Mouse (Mus musculus) heart, embryonic 13.5 days (tissue): Measurements from ENCODE around the gene Calm5. TPM values are rescaled to one million over a fixed set of nuclear protein-coding genes. Genes with fewer than 3 reads are reported as not detected.
"Not testable (repeated sequence)": the region's sequence is repeated elsewhere in the genome, so short reads cannot be mapped to it uniquely, and the experiment has no call there.

Source experiments
- ATAC-seq: fragments of 200-750 bp; cut with Nextera tagmentation; 2 replicates; pipeline ENCODE4 v1.8.0; 2017; ENCODE audit warnings: moderate TSS enrichment; ENCODE audit not compliant: insufficient number of reproducible peaks, low FRiP score, low TSS enrichment; ENCODE audit errors: extremely low read depth
- H3K27ac ChIP-seq: fragments of 300-500 bp; sonication (generic); replicated peaks from 2 replicates; pipeline ENCODE4 v1.5.1; 2015; ENCODE audit warnings: moderate library complexity, mild to moderate bottlenecking, inconsistent platforms
- H3K27me3 ChIP-seq: fragments of 300-500 bp; sonication (generic); replicated peaks from 2 replicates; pipeline ENCODE4 v1.6.1; 2015; ENCODE audit warnings: mild to moderate bottlenecking, inconsistent platforms
- H3K36me3 ChIP-seq: fragments of 300-500 bp; sonication (generic); 2 replicates; pipeline ENCODE4 v1.6.1; 2015; ENCODE audit warnings: mild to moderate bottlenecking, inconsistent platforms
- H3K4me1 ChIP-seq: fragments of 300-500 bp; sonication (generic); 2 replicates; pipeline ENCODE4 v1.6.1; 2015; ENCODE audit warnings: inconsistent platforms
- H3K4me2 ChIP-seq: fragments of 300-500 bp; sonication (generic); 2 replicates; pipeline ENCODE4 v1.6.1; 2015; ENCODE audit warnings: inconsistent platforms, mild to moderate bottlenecking, moderate library complexity
- H3K4me3 ChIP-seq: fragments of 300-500 bp; sonication (generic); 2 replicates; pipeline ENCODE4 v1.5.1; 2015; ENCODE audit warnings: moderate library complexity, mild to moderate bottlenecking, inconsistent platforms
- H3K9ac ChIP-seq: fragments of 300-500 bp; sonication (generic); 2 replicates; pipeline ENCODE4 v1.6.1; 2015; ENCODE audit warnings: inconsistent platforms, mild to moderate bottlenecking, moderate library complexity
- H3K9me3 ChIP-seq: fragments of 300-500 bp; sonication (generic); 2 replicates; pipeline ENCODE4 v1.6.1; 2016; ENCODE audit warnings: inconsistent platforms
- WGBS: fragments of 180-500 bp; shearing (Covaris S2); methylation state at CpG from one replicate; pipeline ENCODE4 v1.1.7; 2015; ENCODE audit warnings: mixed read lengths; 5-methylcytosine and 5-hydroxymethylcytosine counted together
- polyA plus RNA-seq: library from polyadenylated mRNA; unstranded; fragments of >200 nt; fragmentation: Nextera tagmentation; extraction: Ambion mirVana; gene quantifications from 2 replicates; pipeline ENCODE4 v1.2.1, GENCODE M21; 2015

Gene Calm5
- polyA plus RNA-seq, 1 experiment from 2014 or later = not detected

DNA sequence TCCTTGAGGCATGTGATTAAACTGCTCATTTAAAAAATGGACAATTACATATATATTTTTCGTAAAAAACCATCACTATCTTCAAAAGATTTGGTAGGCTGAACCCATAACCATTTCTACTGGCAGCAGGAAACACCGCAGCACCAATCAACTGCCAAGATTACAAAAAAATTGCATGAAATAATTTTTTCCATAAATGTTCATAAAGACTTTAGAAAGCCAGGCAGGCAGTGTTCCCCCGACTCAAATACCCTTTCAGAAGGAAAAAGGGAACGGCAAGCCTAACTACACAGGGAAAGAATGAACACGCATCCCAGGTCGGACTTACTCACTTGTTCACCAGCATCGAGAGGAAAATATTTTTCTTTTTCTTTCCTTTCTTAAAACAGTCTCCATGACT lies 38.6 kb downstream of the Calm5 start:
- ATAC-seq = no peak
- Histone ChIP-seq H3K27ac (peak overlapping the region; percentile 36; the same call in 1 of the 2 replicates), H3K9me3 (no peaks in the 10 kb centered on the region), H3K4me1 (peaks cover 33% of the 10 kb centered on the region), H3K4me3 (peak overlapping the region; percentile 79), H3K9ac (peak overlapping the region; percentile 89), H3K36me3 (peaks cover 16% of the 10 kb centered on the region), H3K27me3 (no peaks in the 10 kb centered on the region), H3K4me2 (peak overlapping the region; percentile 77)
- WGBS = 9% methylated on average over 7 of the region's 7 CpGs

GRCm38 (mm10) chr13:3893126-3893734 lies 39.3 kb downstream of the Calm5 start:
- Histone ChIP-seq H3K4me1 (peaks cover 33% of the 10 kb centered on the region), H3K9ac (peak overlapping the region; percentile 89), H3K36me3 (peaks cover 10% of the 10 kb centered on the region), H3K4me2 (peak overlapping the region; percentile 77), H3K4me3 (peak overlapping the region; percentile 79), H3K27me3 (no peaks in the 10 kb centered on the region), H3K9me3 (no peaks in the 10 kb centered on the region), H3K27ac (peak overlapping the region; percentile 89)
- peak; percentile 99 for ATAC-seq
- under 1% methylated on average over 35 of the region's 35 CpGs for WGBS

GRCm38 (mm10) chr13:3894549-3894948 lies 40.6 kb downstream of the Calm5 start:
- Histone ChIP-seq H3K4me3 (no peak overlapping the region), H3K9ac (no peak overlapping the region), H3K4me1 (peaks cover 28% of the 10 kb centered on the region), H3K9me3 (no peaks in the 10 kb centered on the region), H3K27me3 (no peaks in the 10 kb centered on the region), H3K36me3 (0 out of 2 replicates have a peak, but pooled peaks cover 6% of the 10 kb centered on the region), H3K27ac (no peak overlapping the region), H3K4me2 (no peak overlapping the region)
- WGBS = 72% methylated on average over 8 of the region's 8 CpGs
- ATAC-seq = no peak

DNA sequence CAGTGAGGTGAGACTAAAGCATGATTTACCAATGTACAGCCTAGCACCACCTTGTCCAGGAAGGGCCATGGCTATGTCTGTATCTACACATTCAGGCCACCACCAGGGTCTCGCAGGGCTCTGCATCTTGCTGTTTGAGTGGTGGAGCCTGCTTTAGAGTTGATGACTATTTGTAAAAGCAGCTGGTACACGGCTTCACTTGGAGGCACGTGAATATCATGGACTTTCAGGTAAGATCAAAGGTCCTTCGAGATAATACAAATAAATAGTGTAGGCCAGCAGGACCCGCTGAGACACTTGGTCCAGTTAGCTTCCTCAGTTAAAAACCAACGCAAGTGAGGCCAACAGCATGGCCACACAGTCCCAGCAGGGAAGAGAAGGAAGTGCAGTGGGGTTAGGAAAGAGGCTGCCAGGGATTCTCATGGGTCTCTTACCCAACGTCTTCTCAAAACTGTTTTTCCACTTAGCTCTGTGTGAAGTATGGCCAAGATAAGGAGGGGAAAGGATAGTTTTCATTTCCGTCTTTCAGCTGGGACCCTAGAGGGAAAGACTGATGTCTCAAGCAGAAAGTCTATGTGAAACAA lies 41.5 kb downstream of the Calm5 start:
- Histone ChIP-seq H3K27ac (no peak overlapping the region), H3K4me2 (no peak overlapping the region), H3K4me1 (peaks cover 21% of the 10 kb centered on the region), H3K4me3 (no peak overlapping the region), H3K27me3 (no peaks in the 10 kb centered on the region), H3K36me3 (0 out of 2 replicates have a peak, but pooled peaks cover 8% of the 10 kb centered on the region), H3K9ac (no peak overlapping the region), H3K9me3 (no peaks in the 10 kb centered on the region)
- no peak for ATAC-seq
- WGBS = 71% methylated on average over 8 of the region's 8 CpGs

GRCm38 (mm10) chr13:3896032-3896431 lies 42.1 kb downstream of the Calm5 start:
- 82% methylated on average over 6 of the region's 6 CpGs for WGBS
- H3K4me1 ChIP-seq = peaks cover 21% of the 10 kb centered on the region
- ATAC-seq = no peak
- no peak overlapping the region for H3K9ac ChIP-seq
- no peaks in the 10 kb centered on the region for H3K27me3 ChIP-seq
- no peak overlapping the region for H3K4me2 ChIP-seq
- no peak overlapping the region for H3K4me3 ChIP-seq
- no peak overlapping the region for H3K27ac ChIP-seq
- 0 out of 2 replicates have a peak, but pooled peaks cover 9% of the 10 kb centered on the region for H3K36me3 ChIP-seq
- no peaks in the 10 kb centered on the region for H3K9me3 ChIP-seq

GRCm38 (mm10) chr13:3896913-3897312 lies 42.9 kb downstream of the Calm5 start:
- no peaks in the 10 kb centered on the region for H3K9me3 ChIP-seq
- 0 out of 2 replicates have a peak, but pooled peaks cover 9% of the 10 kb centered on the region for H3K36me3 ChIP-seq
- no peak overlapping the region for H3K9ac ChIP-seq
- H3K27ac ChIP-seq = no peak overlapping the region
- H3K4me1 ChIP-seq = peaks cover 14% of the 10 kb centered on the region
- WGBS = 34% methylated on average over 5 of the region's 5 CpGs
- no peak overlapping the region for H3K4me3 ChIP-seq
- ATAC-seq = no peak
- H3K27me3 ChIP-seq = no peaks in the 10 kb centered on the region
- no peak overlapping the region for H3K4me2 ChIP-seq

- not testable (repeated sequence) for H3K4me2 ChIP-seq, H3K27ac ChIP-seq, H3K9me3 ChIP-seq, H3K4me1 ChIP-seq, H3K27me3 ChIP-seq, H3K4me3 ChIP-seq, H3K9ac ChIP-seq, ATAC-seq
- 88% methylated on average over 5 of the region's 5 CpGs for WGBS
- H3K36me3 ChIP-seq = peaks cover 13% of the 10 kb centered on the region
These were observed 44.2 kb downstream of the Calm5 start for GRCm38 (mm10) chr13:3898202-3898601.

- H3K27ac ChIP-seq = no peak overlapping the region
These were observed 45.3 kb downstream of the Calm5 start for GRCm38 (mm10) chr13:3899301-3899700.

More at GRCm38 (mm10) chr13:3899301-3899700, 45.3 kb downstream of the Calm5 start:
- Histone ChIP-seq H3K9ac (no peak overlapping the region), H3K4me1 (peaks cover 1% of the 10 kb centered on the region; the same call in 1 of the 2 replicates), H3K4me3 (no peak overlapping the region), H3K9me3 (no peaks in the 10 kb centered on the region), H3K27me3 (no peaks in the 10 kb centered on the region), H3K4me2 (no peak overlapping the region), H3K36me3 (peaks cover 16% of the 10 kb centered on the region)
- no peak for ATAC-seq
- 85% methylated on average over 9 of the region's 9 CpGs for WGBS

Other genes with a start within 250 kb of the Calm5 start
- gene Fam208b, start 243.1 kb upstream of the Calm5 start, polyA plus RNA-seq = 7.8 and 9.3 TPM in 2 replicates
- gene Asb13, start 220.1 kb upstream of the Calm5 start, polyA plus RNA-seq = 4.1 and 5.9 TPM in 2 replicates
- not detected in 2 replicates for gene Calml3, start 49.9 kb upstream of the Calm5 start, polyA plus RNA-seq
- gene Calm4, start 16.4 kb upstream of the Calm5 start, polyA plus RNA-seq = not detected in 2 replicates
- 41.7 and 43.2 TPM in 2 replicates for gene Net1, start 64.0 kb downstream of the Calm5 start, polyA plus RNA-seq
- gene Tubal3, start 64.1 kb downstream of the Calm5 start, polyA plus RNA-seq = not detected in 2 replicates
- gene Ucn3, start 91.2 kb downstream of the Calm5 start, polyA plus RNA-seq = not detected in 2 replicates
- 1.8 TPM in 2 replicates for gene Akr1c14, start 194.8 kb downstream of the Calm5 start, polyA plus RNA-seq